Mouse (Mus musculus) E14TG2a.4 (cell line): ENCODE data around the gene Tcf7l2.

Experiments used
- CTCF ChIP-seq: conservative IDR thresholded peaks from 2 replicates; pipeline ENCODE4 v1.5.1; 2014; ENCODE audit warnings: low read length
- POU5F1 ChIP-seq: IDR thresholded peaks from 2 replicates; pipeline ENCODE4 v1.6.1; 2014; ENCODE audit warnings: low read length, borderline replicate concordance

GRCm38 (mm10) chr19:55754303-55754702 lies 12.7 kb downstream of the Tcf7l2 start:
- TF ChIP-seq CTCF (no peak), POU5F1 (no peak)
